Mouse (Mus musculus): ENCODE results near the gene Gdnf.

Gene Gdnf

DNA sequence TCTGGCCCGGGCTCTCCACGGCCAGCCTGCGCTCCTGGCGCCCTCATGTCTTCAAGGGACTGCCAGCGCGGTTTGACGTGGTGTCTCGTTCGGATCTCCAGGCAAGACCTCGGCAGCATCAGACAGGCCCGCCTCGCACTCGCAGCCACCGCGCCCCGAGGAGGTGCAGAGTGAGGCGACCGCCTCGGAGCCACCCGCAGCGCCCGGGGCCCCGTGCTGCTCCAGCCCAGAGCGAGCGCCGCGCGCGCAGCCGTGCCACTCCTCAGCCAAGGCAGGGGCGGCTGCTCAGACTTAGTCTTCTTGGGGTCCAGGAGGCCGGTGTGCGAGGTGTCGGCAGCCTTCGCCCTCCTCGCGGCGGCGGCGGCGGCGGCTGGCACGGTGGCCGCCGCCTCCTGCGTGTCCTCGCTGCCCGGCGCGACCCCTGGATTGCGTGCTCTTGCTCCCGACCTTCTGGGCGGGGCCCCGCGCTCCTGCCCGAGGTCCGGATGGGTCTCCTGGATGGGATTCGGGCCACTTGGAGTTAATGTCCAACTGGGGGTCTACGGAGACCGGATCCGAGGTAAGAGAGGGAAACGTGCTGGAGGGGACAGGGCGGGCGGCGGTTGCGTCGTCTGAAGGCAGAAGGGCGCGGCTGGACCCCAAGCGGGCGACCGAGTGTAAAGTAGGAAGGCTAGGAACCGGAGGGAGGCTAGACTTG lies at the start of gene Gdnf:
Gene Gdnf (plus strand): TSS at position 291 of the 697 bp plus-strand sequence.
- no peak for DNase-seq (ENCODE audit: low read depth, low spot score)

- DNase-seq (ENCODE audit: low read depth, low spot score) = no peak
Observed at GRCm38 (mm10) chr15:7767166-7767565, 43.5 kb upstream of the Gdnf start.

GRCm38 (mm10) chr15:7772983-7773382 lies 37.7 kb upstream of the Gdnf start:
- DNase-seq (ENCODE audit: low read depth, low spot score) = no peak

- DNase-seq (ENCODE audit: low read depth, low spot score) = no peak
Observed at GRCm38 (mm10) chr15:7781517-7781916, 29.1 kb upstream of the Gdnf start.

GRCm38 (mm10) chr15:7809841-7810391 lies 730 bp upstream of the Gdnf start:
- no peak for DNase-seq (ENCODE audit: low read depth, low spot score)

GRCm38 (mm10) chr15:7811253-7811625 lies 593 bp downstream of the Gdnf start:
- no peak for DNase-seq (ENCODE audit: low read depth, low spot score)

- DNase-seq (ENCODE audit: low read depth, low spot score) = no peak
Observed at GRCm38 (mm10) chr15:7811856-7812733, 1.4 kb downstream of the Gdnf start.

GRCm38 (mm10) chr15:7812872-7813530 lies 2.4 kb downstream of the Gdnf start:
- peak; percentile 7 for DNase-seq (ENCODE audit: low read depth, low spot score)

- no peak for DNase-seq (ENCODE audit: low read depth, low spot score)
Observed at GRCm38 (mm10) chr15:7813531-7814370, 3.1 kb downstream of the Gdnf start.

DNA sequence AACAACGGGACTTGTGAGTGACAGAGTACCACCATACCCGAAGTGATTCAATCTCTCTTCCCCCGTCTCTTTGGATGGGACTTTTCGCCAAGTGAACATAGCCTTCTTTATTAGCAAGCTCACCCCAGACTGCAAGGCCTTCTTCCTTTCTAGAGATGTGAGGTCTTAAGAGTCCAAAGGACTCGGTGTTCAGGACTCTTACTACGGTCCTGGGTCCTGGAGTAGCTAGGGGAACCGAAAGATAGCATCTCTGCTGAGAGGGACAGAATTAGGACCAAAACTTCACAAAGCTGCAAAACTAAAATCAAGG lies 3.7 kb downstream of the Gdnf start:
- DNase-seq (ENCODE audit: low read depth, low spot score) = no peak

DNA sequence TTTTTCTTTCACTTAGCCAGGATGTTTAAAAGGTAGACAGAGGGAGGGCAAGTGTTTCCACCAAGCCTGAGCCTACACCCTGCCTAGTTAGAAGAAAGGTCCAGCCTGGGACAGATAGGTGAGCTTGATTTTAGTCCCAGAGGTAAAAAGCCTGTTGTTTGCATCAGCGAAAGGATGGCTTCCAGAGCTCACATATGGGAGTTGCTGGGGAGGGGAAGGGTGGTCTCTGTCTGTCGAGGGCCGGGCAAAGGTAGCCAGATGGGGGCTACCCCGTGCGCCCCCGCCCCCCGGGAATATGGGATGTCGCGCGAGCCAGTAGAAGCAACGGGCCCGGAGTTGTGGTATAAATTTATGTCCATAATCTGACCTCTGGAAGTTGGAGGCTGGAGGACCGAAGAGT lies 4.3 kb downstream of the Gdnf start:
- no peak for DNase-seq (ENCODE audit: low read depth, low spot score)

DNA sequence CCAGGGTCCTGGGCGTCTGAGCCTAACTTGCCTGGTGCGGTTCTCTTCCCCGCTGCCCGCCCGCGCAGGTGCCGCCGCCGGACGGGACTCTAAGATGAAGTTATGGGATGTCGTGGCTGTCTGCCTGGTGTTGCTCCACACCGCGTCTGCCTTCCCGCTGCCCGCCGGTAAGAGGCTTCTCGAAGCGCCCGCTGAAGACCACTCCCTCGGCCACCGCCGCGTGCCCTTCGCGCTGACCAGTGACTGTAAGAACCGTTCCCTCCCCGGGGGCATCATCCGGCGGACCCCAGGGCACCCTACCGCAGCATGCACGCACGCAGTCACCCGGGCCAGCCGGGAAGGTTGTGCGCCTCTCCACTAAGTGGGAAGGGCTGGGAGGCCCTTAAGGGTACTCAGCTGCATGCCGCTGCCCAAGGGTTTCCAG lies 4.9 kb downstream of the Gdnf start:
- DNase-seq (ENCODE audit: low read depth, low spot score) = no peak

- no peak for DNase-seq (ENCODE audit: low read depth, low spot score)
Observed at GRCm38 (mm10) chr15:7823886-7824285, 13.2 kb downstream of the Gdnf start.

- DNase-seq (ENCODE audit: low read depth, low spot score) = no peak
Observed at GRCm38 (mm10) chr15:7825530-7825929, 14.9 kb downstream of the Gdnf start.

DNA sequence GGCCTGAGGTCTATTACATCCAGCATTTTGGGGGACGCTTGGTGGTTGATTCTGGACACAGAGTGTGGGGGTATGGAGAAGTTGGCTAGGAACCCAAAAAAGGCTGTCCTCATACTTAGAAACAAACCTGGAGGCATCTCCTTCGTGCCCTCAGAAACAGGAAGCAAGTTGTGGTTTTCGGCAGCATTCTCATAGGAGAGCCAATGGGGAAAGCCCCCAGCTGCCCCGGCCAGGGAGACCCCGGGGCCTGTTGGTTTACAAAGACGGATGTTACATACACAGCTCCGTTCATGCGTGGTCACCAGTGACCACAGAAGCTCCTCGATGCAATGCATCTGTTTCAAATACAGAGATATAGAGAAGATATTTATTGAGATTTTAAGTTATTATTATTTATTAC lies 24.8 kb downstream of the Gdnf start:
- DNase-seq (ENCODE audit: low read depth, low spot score) = peak; percentile 49

- DNase-seq (ENCODE audit: low read depth, low spot score) = no peak
Observed at GRCm38 (mm10) chr15:7838060-7838920, 27.6 kb downstream of the Gdnf start.

DNA sequence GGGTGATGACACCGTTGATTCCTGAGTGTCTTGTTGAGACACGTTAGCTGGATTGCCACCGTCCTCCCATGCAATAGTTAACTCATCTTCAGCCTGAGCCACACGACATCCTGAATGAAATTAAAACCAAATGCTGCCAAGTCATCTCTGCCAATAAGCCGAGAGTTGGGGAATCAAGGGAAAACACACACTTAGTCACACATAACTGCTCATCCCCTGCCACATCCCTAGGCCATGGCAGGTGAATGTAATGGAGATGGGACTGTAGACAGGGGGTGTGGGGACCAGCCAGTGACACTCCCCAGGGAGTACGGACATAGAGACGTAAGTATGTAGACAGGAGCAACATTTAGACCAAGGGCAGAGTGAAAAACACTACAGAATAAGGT lies 28.3 kb downstream of the Gdnf start:
- no peak for DNase-seq (ENCODE audit: low read depth, low spot score)

- DNase-seq (ENCODE audit: low read depth, low spot score) = no peak
Observed at GRCm38 (mm10) chr15:7841664-7842063, 31.0 kb downstream of the Gdnf start.

DNA sequence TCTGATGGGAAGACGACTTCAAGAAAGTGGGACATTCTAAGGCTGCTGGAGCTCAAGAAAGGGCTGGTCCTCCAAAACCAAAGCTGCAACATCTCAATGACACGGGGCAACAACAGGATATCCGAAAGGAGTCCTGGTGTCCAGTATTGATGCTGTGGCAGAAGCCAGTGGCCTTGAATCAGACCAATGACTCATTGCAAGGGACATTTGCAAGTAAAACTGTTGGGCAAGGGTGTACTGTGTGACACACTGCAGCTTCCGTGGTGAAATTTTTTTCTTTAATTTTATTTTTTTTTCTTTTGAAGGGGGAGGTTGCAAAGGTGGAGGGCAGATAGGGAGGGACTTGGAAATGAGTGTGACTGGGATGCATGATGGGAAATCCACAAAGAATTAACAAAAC lies 31.8 kb downstream of the Gdnf start:
- DNase-seq (ENCODE audit: low read depth, low spot score) = no peak

- no peak for DNase-seq (ENCODE audit: low read depth, low spot score)
Observed at GRCm38 (mm10) chr15:7857418-7857817, 46.8 kb downstream of the Gdnf start.
